Mouse (Mus musculus): ENCODE data around the gene Pld2. TPM values are rescaled to one million over a fixed set of nuclear protein-coding genes. Genes with fewer than 3 reads are reported as not detected.
"Not testable (repeated sequence)": the region's sequence is repeated elsewhere in the genome, so short reads cannot be mapped to it uniquely, and the experiment has no call there.

The Pld2 gene
- polyA plus RNA-seq, 1 experiment from 2014 or later = 8.8 TPM

- Histone ChIP-seq H3K27ac (replicated peaks) (peak overlapping the region; percentile 85), H3K36me3 (no peaks in the 10 kb centered on the region), H3K4me3 (peak overlapping the region; percentile 88), H3K9ac (peak overlapping the region; percentile 94), H3K4me2 (peak overlapping the region; percentile 96), H3K4me1 (replicated peaks) (peaks cover 51% of the 10 kb centered on the region), H3K27me3 (no peaks in the 10 kb centered on the region), H3K9me3 (no peaks in the 10 kb centered on the region)
- under 1% methylated on average over 25 of the region's 25 CpGs for WGBS
- ATAC-seq (ENCODE audit: low read depth) = peak; percentile 11; the same call in 1 of the 2 replicates
Measured at GRCm38 (mm10) chr11:70563470-70564275, 23.8 kb downstream of the Pld2 start.

- no peak for ATAC-seq (ENCODE audit: low read depth)
- no peaks in the 10 kb centered on the region for H3K36me3 ChIP-seq
- peak overlapping the region; percentile 88 for H3K4me3 ChIP-seq
- WGBS = 33% methylated on average over 4 of the region's 4 CpGs
- no peaks in the 10 kb centered on the region for H3K27me3 ChIP-seq
- H3K4me1 ChIP-seq (replicated peaks) = peaks cover 51% of the 10 kb centered on the region
- H3K4me2 ChIP-seq = peak overlapping the region; percentile 96
- H3K9me3 ChIP-seq = no peaks in the 10 kb centered on the region
- H3K9ac ChIP-seq = peak overlapping the region; percentile 94
- H3K27ac ChIP-seq (replicated peaks) = no peak overlapping the region
Measured at GRCm38 (mm10) chr11:70564276-70564873, 24.5 kb downstream of the Pld2 start.

- peaks cover 53% of the 10 kb centered on the region for H3K4me1 ChIP-seq (replicated peaks)
- ATAC-seq (ENCODE audit: low read depth) = no peak
- H3K9ac ChIP-seq = 0 out of 2 replicates have a peak overlapping the region, but pooled peaks have one; percentile 6
- 32% methylated on average over 7 of the region's 7 CpGs for WGBS
- H3K27ac ChIP-seq (replicated peaks) = no peak overlapping the region
- H3K4me3 ChIP-seq = no peak overlapping the region
- H3K36me3 ChIP-seq = no peaks in the 10 kb centered on the region
- no peaks in the 10 kb centered on the region for H3K9me3 ChIP-seq
- H3K4me2 ChIP-seq = no peak overlapping the region
- no peaks in the 10 kb centered on the region for H3K27me3 ChIP-seq
Measured at GRCm38 (mm10) chr11:70566586-70566985, 26.7 kb downstream of the Pld2 start.

- peaks cover 50% of the 10 kb centered on the region for H3K4me1 ChIP-seq (replicated peaks)
- H3K27me3 ChIP-seq; H3K36me3 ChIP-seq; H3K27ac ChIP-seq (replicated peaks); H3K9ac ChIP-seq; ATAC-seq (ENCODE audit: low read depth); H3K4me2 ChIP-seq; H3K9me3 ChIP-seq; H3K4me3 ChIP-seq: not testable (repeated sequence)
- 88% methylated on average over 1 of the region's 1 CpGs for WGBS
Measured at GRCm38 (mm10) chr11:70570614-70571013, 30.8 kb downstream of the Pld2 start.

- 77% methylated on average over 1 of the region's 1 CpGs for WGBS
- no peak overlapping the region for H3K27ac ChIP-seq (replicated peaks)
- H3K27me3 ChIP-seq = no peaks in the 10 kb centered on the region
- no peaks in the 10 kb centered on the region for H3K9me3 ChIP-seq
- no peak overlapping the region for H3K4me2 ChIP-seq
- no peaks in the 10 kb centered on the region for H3K36me3 ChIP-seq
- no peak overlapping the region for H3K9ac ChIP-seq
- no peak overlapping the region for H3K4me3 ChIP-seq
- H3K4me1 ChIP-seq (replicated peaks) = peaks cover 44% of the 10 kb centered on the region
- ATAC-seq (ENCODE audit: low read depth) = no peak
Measured at GRCm38 (mm10) chr11:70571641-70572040, 31.8 kb downstream of the Pld2 start.

- WGBS = 51% methylated on average over 5 of the region's 5 CpGs
- H3K27ac ChIP-seq (replicated peaks) = 0 out of 2 replicates have a peak overlapping the region, but pooled peaks have one; percentile 43
- ATAC-seq (ENCODE audit: low read depth) = no peak
- no peaks in the 10 kb centered on the region for H3K9me3 ChIP-seq
- H3K36me3 ChIP-seq = no peaks in the 10 kb centered on the region
- no peak overlapping the region for H3K4me3 ChIP-seq
- H3K9ac ChIP-seq = no peak overlapping the region
- H3K27me3 ChIP-seq = no peaks in the 10 kb centered on the region
- peaks cover 44% of the 10 kb centered on the region for H3K4me1 ChIP-seq (replicated peaks)
- H3K4me2 ChIP-seq = no peak overlapping the region
Measured at GRCm38 (mm10) chr11:70572348-70572902, 32.6 kb downstream of the Pld2 start.

- Histone ChIP-seq H3K4me1 (replicated peaks) (peaks cover 54% of the 10 kb centered on the region), H3K27ac (replicated peaks) (peak overlapping the region; percentile 43; the same call in 1 of the 2 replicates), H3K4me2 (peak overlapping the region; percentile 9; the same call in 1 of the 2 replicates), H3K27me3 (no peaks in the 10 kb centered on the region), H3K9ac (no peak overlapping the region), H3K4me3 (no peak overlapping the region), H3K36me3 (no peaks in the 10 kb centered on the region), H3K9me3 (no peaks in the 10 kb centered on the region)
- no peak for ATAC-seq (ENCODE audit: low read depth)
- 41% methylated on average over 6 of the region's 6 CpGs for WGBS
Measured at GRCm38 (mm10) chr11:70573872-70574271, 34.0 kb downstream of the Pld2 start.

- Histone ChIP-seq H3K27me3 (no peaks in the 10 kb centered on the region), H3K36me3 (no peaks in the 10 kb centered on the region), H3K4me1 (replicated peaks) (peaks cover 59% of the 10 kb centered on the region), H3K4me2 (no peak overlapping the region), H3K4me3 (no peak overlapping the region), H3K27ac (replicated peaks) (no peak overlapping the region), H3K9me3 (no peaks in the 10 kb centered on the region), H3K9ac (peak overlapping the region; percentile 12; the same call in 1 of the 2 replicates)
- whole genome bisulfite sequencing = 83% methylated on average over 3 of the region's 3 CpGs
- no peak for ATAC-seq (ENCODE audit: low read depth)
Measured at GRCm38 (mm10) chr11:70577201-70577600, 37.3 kb downstream of the Pld2 start.

GRCm38 (mm10) chr11:70578962-70579361, 39.1 kb downstream of the Pld2 start:
- Histone ChIP-seq H3K36me3 (no peaks in the 10 kb centered on the region), H3K4me2 (no peak overlapping the region), H3K9me3 (no peaks in the 10 kb centered on the region), H3K9ac (no peak overlapping the region), H3K27ac (replicated peaks) (no peak overlapping the region), H3K27me3 (no peaks in the 10 kb centered on the region), H3K4me3 (no peak overlapping the region), H3K4me1 (replicated peaks) (peaks cover 60% of the 10 kb centered on the region)
- no peak for ATAC-seq (ENCODE audit: low read depth)
- WGBS = 92% methylated on average over 6 of the region's 6 CpGs

GRCm38 (mm10) chr11:70579710-70580357, 40.0 kb downstream of the Pld2 start:
- Histone ChIP-seq H3K4me1 (replicated peaks) (peaks cover 66% of the 10 kb centered on the region), H3K9ac (peak overlapping the region; percentile 31; the same call in 1 of the 2 replicates), H3K27me3 (no peaks in the 10 kb centered on the region), H3K27ac (replicated peaks) (no peak overlapping the region), H3K36me3 (no peaks in the 10 kb centered on the region), H3K9me3 (no peaks in the 10 kb centered on the region), H3K4me3 (no peak overlapping the region), H3K4me2 (no peak overlapping the region)
- no peak for ATAC-seq (ENCODE audit: low read depth)
- 79% methylated on average over 9 of the region's 9 CpGs for WGBS

- Histone ChIP-seq H3K36me3 (no peaks in the 10 kb centered on the region), H3K9me3 (no peaks in the 10 kb centered on the region), H3K9ac (peak overlapping the region; percentile 31), H3K27ac (replicated peaks) (no peak overlapping the region), H3K4me2 (no peak overlapping the region), H3K4me3 (no peak overlapping the region), H3K4me1 (replicated peaks) (peaks cover 69% of the 10 kb centered on the region), H3K27me3 (no peaks in the 10 kb centered on the region)
- 55% methylated on average over 5 of the region's 5 CpGs for WGBS
- no peak for ATAC-seq (ENCODE audit: low read depth)
Measured at GRCm38 (mm10) chr11:70580358-70580720, 40.5 kb downstream of the Pld2 start.

- no peaks in the 10 kb centered on the region for H3K36me3 ChIP-seq
- H3K4me2 ChIP-seq = no peak overlapping the region
- no peaks in the 10 kb centered on the region for H3K27me3 ChIP-seq
- no peak overlapping the region for H3K4me3 ChIP-seq
- 90% methylated on average over 3 of the region's 3 CpGs for WGBS
- no peak overlapping the region for H3K9ac ChIP-seq
- H3K27ac ChIP-seq (replicated peaks) = no peak overlapping the region
- no peaks in the 10 kb centered on the region for H3K9me3 ChIP-seq
- no peak for ATAC-seq (ENCODE audit: low read depth)
- H3K4me1 ChIP-seq (replicated peaks) = peaks cover 75% of the 10 kb centered on the region
Measured at GRCm38 (mm10) chr11:70580921-70581320, 41.1 kb downstream of the Pld2 start.

Data from neural tube, embryonic 13.5 days (tissue).